Mouse (Mus musculus) heart, embryonic 11.5 days (tissue): Measurements from ENCODE around the gene Rasgrp2. TPM values are rescaled to one million over a fixed set of nuclear protein-coding genes. Genes with fewer than 3 reads are reported as not detected.

Experiments used
- ATAC-seq: fragments of 200-750 bp; cut with Nextera tagmentation; replicated peaks from 2 replicates; pipeline ENCODE4 v1.8.0; 2017; ENCODE audit warnings: moderate library complexity; ENCODE audit not compliant: insufficient number of reproducible peaks, low FRiP score, low TSS enrichment
- H3K27ac ChIP-seq: fragments of 300-500 bp; sonication (generic); 2 replicates; pipeline ENCODE4 v1.5.1; 2014; ENCODE audit warnings: mild to moderate bottlenecking, low read depth, low read length
- H3K27me3 ChIP-seq: fragments of 300-500 bp; sonication (generic); 2 replicates; pipeline ENCODE4 v1.6.1; 2014; ENCODE audit warnings: mild to moderate bottlenecking, low read length, mixed read lengths; ENCODE audit not compliant: control insufficient read depth, insufficient read depth
- H3K36me3 ChIP-seq: fragments of 300-500 bp; sonication (generic); 2 replicates; pipeline ENCODE4 v1.6.1; 2014; ENCODE audit warnings: mild to moderate bottlenecking, low read length, moderate library complexity, mixed read lengths; ENCODE audit not compliant: control insufficient read depth, insufficient read depth
- H3K4me1 ChIP-seq: fragments of 300-500 bp; sonication (generic); 2 replicates; pipeline ENCODE4 v1.6.1; 2014; ENCODE audit warnings: low read length; ENCODE audit not compliant: control insufficient read depth, insufficient read depth
- H3K4me2 ChIP-seq: fragments of 300-500 bp; sonication (generic); 2 replicates; pipeline ENCODE4 v1.6.1; 2014; ENCODE audit warnings: mild to moderate bottlenecking, moderate library complexity
- H3K4me3 ChIP-seq: fragments of 300-500 bp; sonication (generic); 2 replicates; pipeline ENCODE4 v1.5.1; 2014; ENCODE audit warnings: low read depth, low read length
- H3K9ac ChIP-seq: fragments of 300-500 bp; sonication (generic); 2 replicates; pipeline ENCODE4 v1.6.1; 2014; ENCODE audit warnings: mild to moderate bottlenecking, low read depth, low read length, moderate library complexity
- H3K9me3 ChIP-seq: fragments of 300-500 bp; sonication (generic); replicated peaks from 2 replicates; pipeline ENCODE4 v1.6.1; 2016; ENCODE audit warnings: low read length; ENCODE audit not compliant: control insufficient read depth
- WGBS: fragments of 180-500 bp; shearing (Covaris S2); extraction: QIAGEN DNeasy Blood & Tissue Kit; methylation state at CpG from one replicate; pipeline ENCODE4 v1.1.7; 2014; ENCODE audit not compliant: insufficient replicate concordance; 5-methylcytosine and 5-hydroxymethylcytosine counted together
- polyA plus RNA-seq: library from polyadenylated mRNA; unstranded; fragments of >200 nt; fragmentation: Nextera tagmentation; extraction: Ambion mirVana; gene quantifications from 2 replicates; pipeline ENCODE4 v1.2.1, GENCODE M21; 2014

Gene Rasgrp2
- polyA plus RNA-seq, 1 experiment from 2014 or later: 42.7 TPM

GRCm38 (mm10) chr19:6462841-6463240, 63.7 kb downstream of the Rasgrp2 start:
- WGBS: 33% methylated on average over 6 of the region's 6 CpGs
- no peak for ATAC-seq

GRCm38 (mm10) chr19:6464306-6465071, 65.3 kb downstream of the Rasgrp2 start:
- ATAC-seq: no peak; the same call in 1 of the 2 replicates
- WGBS: 42% methylated on average over 10 of the region's 10 CpGs
- no peak overlapping the region for H3K9ac ChIP-seq
- no peaks in the 10 kb centered on the region for H3K9me3 ChIP-seq
- H3K36me3 ChIP-seq: no peaks in the 10 kb centered on the region
- no peak overlapping the region for H3K4me3 ChIP-seq
- no peak overlapping the region for H3K27ac ChIP-seq
- H3K4me1 ChIP-seq: no peaks in the 10 kb centered on the region
- H3K4me2 ChIP-seq: no peak overlapping the region
- H3K27me3 ChIP-seq: peaks cover 9% of the 10 kb centered on the region; the same call in 1 of the 2 replicates

More at GRCm38 (mm10) chr19:6462841-6463240, 63.7 kb downstream of the Rasgrp2 start:
- no peak overlapping the region for H3K4me2 ChIP-seq
- no peak overlapping the region for H3K4me3 ChIP-seq
- H3K9me3 ChIP-seq: no peaks in the 10 kb centered on the region
- H3K27ac ChIP-seq: no peak overlapping the region
- H3K4me1 ChIP-seq: no peaks in the 10 kb centered on the region
- H3K9ac ChIP-seq: no peak overlapping the region
- H3K27me3 ChIP-seq: peaks cover 9% of the 10 kb centered on the region; the same call in 1 of the 2 replicates
- no peaks in the 10 kb centered on the region for H3K36me3 ChIP-seq

Other genes with a start within 250 kb of the Rasgrp2 start
- gene Majin, start 215.0 kb upstream of the Rasgrp2 start, polyA plus RNA-seq: not detected in 2 replicates
- gene Gpha2, start 173.0 kb upstream of the Rasgrp2 start, polyA plus RNA-seq: 0.29 TPM in 1 of 2 replicates, not detected in the other
- gene Ppp2r5b, start 163.5 kb upstream of the Rasgrp2 start, polyA plus RNA-seq: 22.2 and 27.7 TPM in 2 replicates
- 6.1 and 8.4 TPM in 2 replicates for gene Atg2a, start 157.7 kb upstream of the Rasgrp2 start, polyA plus RNA-seq
- 70.0 and 82.8 TPM in 2 replicates for gene Ehd1, start 122.6 kb upstream of the Rasgrp2 start, polyA plus RNA-seq
- 0.44 and 0.74 TPM in 2 replicates for gene Cdc42bpg, start 92.9 kb upstream of the Rasgrp2 start, polyA plus RNA-seq
- gene Men1, start 64.4 kb upstream of the Rasgrp2 start, polyA plus RNA-seq: 31.8 and 35.1 TPM in 2 replicates
- 9.6 and 10.1 TPM in 2 replicates for gene Map4k2, start 58.2 kb upstream of the Rasgrp2 start, polyA plus RNA-seq
- 106 and 124 TPM in 2 replicates for gene Sf1, start 35.6 kb upstream of the Rasgrp2 start, polyA plus RNA-seq
- gene Pygm, start 14.9 kb upstream of the Rasgrp2 start, polyA plus RNA-seq: 149 and 178 TPM in 2 replicates
- gene Nrxn2, start 19.4 kb downstream of the Rasgrp2 start, polyA plus RNA-seq: 1.5 and 1.6 TPM in 2 replicates
- not detected in 2 replicates for gene Slc22a12, start 143.7 kb downstream of the Rasgrp2 start, polyA plus RNA-seq